Mouse (Mus musculus): ENCODE results near the gene Amhr2.

- TF ChIP-seq GATA1 (IDR thresholded peaks at IDR 0.05; ENCODE audit: borderline replicate concordance, low read length) (no peak), FLI1 (IDR thresholded peaks at IDR 0.05; ENCODE audit: low read length) (no peak)
These were observed 29.4 kb downstream of the Amhr2 start for GRCm38 (mm10) chr15:102474520-102474919.

Measured in megakaryocyte, embryonic 14.5 days (primary cell).